Mouse (Mus musculus) left cerebral cortex, postnatal 10 days (tissue): ENCODE data around the gene Arl15. TPM values are rescaled to one million over a fixed set of nuclear protein-coding genes. Genes with fewer than 3 reads are reported as not detected.
A peak's percentile ranks its signal among the peaks of the same experiment; 100 is the strongest.

Source experiments
- DNase-seq, 2 experiments: peaks; one replicate each; pipeline ENCODE4 v3.0.0; 2021 to 2022; ENCODE audit warnings: low spot score in 2 of 2, mixed read lengths in 1 of 2; ENCODE audit errors: extremely low spot score in 1 of 2
- intact Hi-C: fragments of 180-260 bp; cut with DNase I; formaldehyde crosslinking; loops from one replicate; pipeline ENCODE4 v1.15.1; 2025
- total RNA-seq, 2 experiments: library from RNA; stranded (reverse); gene quantifications; 2 replicates each; pipeline ENCODE4 v1.2.3; 2021

Gene Arl15
- total RNA-seq, 2 experiments from 2014 or later: 53.8 to 59.3 TPM

DNA sequence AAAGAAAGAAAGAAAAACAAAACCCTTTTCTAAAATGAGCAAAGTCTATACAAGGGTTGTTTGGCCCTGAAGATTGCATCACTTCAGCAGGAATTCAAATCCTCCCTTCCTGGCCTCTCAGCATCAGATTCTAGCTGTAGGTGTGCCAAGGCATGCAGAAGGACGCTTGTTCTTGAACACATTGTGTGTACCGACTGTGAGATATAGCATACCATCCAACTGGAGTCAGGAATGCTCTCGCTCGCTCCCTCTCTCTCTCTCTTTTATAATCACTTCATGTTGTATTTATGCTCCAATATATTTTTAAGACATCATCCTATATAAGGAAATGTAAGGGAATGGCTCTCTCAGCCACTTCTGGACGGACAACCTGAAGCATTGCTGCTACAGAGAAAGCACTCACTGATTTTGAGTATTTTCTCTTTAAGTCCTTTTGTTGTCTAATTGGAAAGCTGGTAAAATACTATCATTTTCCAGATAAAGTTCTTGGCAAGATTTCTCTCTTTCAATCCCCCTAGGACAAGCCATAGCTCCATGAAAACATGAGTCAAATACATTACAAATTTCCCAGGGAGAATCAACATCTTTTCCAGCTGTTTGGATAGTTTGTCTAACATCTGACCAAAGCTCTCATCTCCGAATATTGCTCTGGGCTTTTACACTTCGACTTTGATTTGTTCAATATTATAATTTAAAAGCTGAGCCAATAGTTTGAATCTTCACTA is 300.0 kb downstream of the Arl15 start:
- DNase-seq: no peak
- intact Hi-C loops: no loop called here

DNA sequence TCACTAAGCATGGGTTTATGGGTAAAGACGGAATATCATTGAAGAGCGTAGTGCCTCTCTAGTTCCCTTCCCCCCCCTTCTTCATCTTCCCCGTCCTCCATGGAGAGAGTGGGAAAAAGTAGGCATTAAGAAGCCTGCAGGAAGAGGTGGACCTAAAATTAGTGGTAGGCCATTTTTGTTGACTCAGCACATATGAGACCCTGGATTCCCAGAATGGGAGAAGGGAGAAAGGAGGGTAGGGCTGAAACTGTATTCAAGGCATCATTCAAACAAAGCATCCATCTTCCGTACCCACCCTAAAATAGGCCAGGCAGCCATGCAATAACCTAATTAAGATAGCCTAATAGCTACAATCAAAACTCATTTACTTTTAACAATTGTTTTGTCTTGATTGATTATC is 301.1 kb downstream of the Arl15 start:
- intact Hi-C loops: no loop called here
- DNase-seq: no peak

DNA sequence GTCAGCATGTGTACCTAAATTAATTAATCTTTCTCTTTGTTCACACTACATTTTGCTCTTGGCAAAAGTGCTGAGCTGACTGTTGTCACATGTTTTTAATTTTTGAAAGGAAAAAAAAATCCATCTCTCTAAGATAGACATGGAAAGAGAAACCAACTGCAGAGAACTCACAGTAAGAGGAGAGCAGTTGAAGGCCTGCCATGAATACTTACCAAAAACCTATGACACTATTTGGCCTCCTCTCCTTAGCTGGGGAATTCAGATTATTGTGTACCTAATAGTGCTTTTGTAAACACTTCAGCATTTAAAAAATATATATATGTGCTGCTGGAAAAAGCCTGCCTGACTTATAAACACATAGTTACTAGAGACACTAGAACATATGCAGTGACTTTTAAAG is 302.1 kb downstream of the Arl15 start:
- DNase-seq: no peak
- intact Hi-C loops: no loop called here

DNA sequence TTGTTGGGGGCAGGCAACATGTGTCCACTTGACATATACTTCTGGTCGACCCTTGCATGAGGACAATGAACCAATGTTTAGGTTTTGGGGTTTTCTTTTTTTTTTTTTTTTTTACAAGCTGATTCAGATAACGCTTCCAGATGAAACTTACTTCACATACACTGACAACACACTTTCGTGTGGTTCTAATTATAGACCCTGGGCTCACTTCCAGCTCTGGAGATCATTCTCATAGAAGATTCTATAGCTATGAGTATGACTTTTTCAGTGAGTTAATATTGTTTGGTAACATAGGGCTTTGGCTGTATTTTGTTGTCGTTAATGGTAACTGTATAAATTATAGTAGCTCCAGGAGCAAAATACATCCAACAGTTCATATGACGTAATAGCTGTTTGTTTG is 306.9 kb downstream of the Arl15 start:
- DNase-seq: no peak

DNA sequence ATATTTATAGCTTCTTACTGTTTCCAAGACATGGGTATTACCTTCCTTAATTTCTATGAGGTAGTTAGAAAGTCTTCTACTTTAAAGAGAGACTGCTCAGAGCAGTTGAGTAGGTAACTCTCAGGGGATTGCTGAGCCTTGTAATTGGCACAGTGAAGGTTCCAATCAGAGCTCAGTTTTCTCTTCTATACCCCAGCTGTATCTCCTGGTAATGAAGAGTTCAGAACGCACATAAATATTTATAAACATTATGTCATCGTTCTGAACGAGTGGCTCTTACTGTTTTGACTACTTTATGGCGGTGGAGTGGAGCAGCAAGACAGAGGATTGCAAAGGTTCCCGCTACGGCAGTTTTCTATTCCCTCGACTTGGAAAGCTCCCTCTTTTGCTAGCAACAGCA is 311.8 kb downstream of the Arl15 start:
- DNase-seq: no peak
- intact Hi-C loops: no loop called here

More for the DNA sequence above, 306.9 kb downstream of the Arl15 start:
- intact Hi-C loops: no loop called here

DNA sequence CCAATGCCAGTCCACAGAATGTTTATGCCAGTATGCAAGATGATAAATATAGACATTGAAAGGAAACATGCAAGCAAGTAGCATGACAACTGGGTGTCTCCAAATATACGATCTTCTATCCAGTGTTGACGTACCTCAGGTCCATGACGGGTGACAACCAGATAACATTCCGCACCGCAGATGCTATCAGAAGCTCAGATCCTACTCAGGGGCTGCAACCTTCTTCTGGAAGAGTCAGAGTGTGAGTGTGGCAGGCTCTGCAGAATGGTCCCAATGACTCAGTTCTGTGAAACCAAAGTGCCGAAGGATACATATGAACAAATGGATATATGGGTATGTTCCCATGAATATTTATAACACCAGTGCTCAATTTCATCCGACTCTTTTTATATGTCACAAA is 313.2 kb downstream of the Arl15 start:
- DNase-seq: no peak
- intact Hi-C loops: no loop called here

DNA sequence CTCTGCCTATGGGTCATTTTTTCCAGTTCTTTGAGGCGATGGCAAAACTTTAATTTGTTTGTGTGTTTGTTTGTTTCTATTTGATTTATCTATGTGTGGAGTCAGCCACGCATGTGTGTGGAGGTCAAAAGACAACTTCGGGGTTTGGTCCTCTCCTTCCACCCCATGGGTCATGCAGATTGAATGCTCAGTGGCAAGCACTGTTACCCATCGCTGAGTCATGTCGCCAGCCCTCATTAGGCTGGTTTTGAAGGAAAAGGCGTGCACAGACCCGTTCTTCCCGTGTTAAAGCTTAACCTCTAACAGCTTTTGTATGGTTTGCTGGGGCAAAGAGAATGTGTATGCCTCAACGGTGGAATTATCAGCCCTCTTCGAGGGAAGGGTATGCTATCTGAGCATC is 315.1 kb downstream of the Arl15 start:
- intact Hi-C loops: no loop called here
- no peak for DNase-seq

DNA sequence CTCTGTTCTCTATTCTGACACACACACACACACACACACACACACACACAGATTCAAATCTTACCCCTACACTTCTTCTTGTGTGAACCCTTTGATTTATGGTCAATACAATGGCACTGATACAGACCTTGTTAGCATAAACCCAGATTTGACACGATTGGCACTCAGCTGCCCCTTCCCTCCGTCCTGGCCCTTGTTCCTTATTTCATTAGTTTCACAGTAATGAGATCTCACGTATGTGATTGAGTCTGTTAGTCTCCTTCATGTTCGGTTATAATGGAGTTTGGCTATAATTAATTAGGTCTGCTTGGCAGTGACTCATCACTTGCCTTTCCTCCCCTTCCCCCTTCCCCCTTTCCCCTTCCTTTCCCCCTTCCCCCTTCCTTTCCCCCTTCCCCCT is 315.5 kb downstream of the Arl15 start:
- intact Hi-C loops: no loop called here
- no peak for DNase-seq

DNA sequence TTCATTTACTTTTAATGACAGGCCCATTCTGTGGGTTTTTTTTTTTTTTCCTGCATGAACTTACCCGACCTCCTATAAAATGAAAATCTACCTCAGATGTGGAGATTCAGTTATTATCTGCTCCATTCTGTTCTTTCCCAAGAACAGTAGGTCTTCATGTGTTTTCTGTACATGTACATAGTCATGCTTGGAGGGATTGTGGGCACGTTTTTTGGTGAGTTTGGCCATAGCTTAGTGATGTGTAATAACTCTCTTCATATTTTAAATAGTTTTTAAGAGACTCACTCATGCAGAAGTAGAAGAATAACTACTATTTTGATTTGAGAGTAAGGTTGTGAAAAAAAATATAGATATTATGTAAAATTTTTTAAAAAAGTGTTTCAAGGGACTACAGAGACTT is 319.2 kb downstream of the Arl15 start:
- intact Hi-C loops: no loop called here
- no peak for DNase-seq

DNA sequence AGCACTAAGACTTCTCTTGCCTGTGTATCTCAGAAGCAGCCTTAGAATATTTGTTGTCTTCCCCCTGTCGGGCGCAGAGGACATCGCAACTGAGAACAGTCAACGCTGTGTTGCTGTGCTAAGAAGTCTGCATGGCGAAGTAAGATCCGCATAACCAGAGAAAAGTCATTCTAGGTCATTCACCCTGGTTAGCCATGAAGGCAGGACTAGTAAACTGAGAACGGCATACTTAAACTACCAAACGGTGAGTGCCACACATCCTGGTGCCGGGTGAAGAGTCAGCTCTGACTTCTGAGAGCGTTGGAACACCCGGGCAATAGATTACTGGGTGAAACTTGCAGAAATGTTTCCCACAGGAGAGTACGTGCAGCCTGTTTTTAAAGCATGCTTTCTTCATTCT is 320.3 kb downstream of the Arl15 start:
- no peak for DNase-seq
- intact Hi-C loops: no loop called here

DNA sequence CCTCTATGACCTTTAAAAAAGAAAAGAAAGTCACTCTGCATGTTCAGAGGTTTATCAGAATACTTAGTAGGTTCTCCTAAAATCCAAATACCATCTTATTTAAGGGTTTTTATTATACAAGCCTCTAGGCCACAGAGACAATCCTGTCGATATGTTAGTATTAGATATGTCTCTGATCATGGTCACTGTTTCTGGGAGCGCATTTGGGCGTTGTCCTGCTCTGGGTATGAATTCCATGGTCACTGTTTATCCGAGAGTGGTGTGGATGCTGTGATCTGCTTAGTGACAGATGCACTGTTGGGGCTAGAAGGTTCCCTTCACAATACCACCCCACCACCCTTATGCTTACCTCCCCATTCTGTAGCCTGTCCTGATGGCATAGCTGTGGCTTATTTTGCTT is 320.8 kb downstream of the Arl15 start:
- intact Hi-C loops: no loop called here
- no peak for DNase-seq

DNA sequence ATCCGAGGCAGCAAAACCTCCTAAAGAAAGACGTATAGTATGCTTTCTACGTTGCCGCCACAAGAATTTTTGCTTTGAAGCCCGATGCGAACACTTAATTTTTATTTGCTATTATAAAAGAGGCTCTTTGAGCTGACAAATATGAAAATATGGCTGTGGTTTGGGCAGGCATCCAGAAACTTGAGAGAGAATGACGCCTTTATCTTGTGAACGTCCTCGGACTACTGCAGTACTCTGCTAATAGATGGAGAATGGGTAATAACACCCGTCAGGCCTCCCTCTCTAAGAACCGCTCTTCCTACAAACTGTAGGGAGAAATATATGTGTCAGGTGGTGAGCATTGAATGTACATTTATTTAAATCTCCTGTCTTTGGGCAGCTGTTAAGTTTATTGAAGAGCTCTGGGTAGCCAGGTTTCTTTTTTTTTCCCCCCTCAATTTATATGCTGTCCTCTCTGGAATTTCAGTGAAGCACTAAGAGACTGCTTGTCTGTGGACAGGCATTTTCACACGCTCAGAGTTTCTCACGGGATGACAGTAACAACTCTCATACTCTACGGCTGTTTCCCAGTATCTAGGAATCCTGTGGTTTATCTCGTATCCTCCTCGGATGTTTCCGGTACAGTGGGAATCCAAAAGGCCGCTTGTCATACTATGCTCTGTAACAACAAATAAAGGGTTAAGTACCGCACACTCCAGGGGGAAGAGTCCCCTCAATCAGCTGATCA is 324.0 kb downstream of the Arl15 start:
- DNase-seq: no peak
- intact Hi-C loops: no loop called here

DNA sequence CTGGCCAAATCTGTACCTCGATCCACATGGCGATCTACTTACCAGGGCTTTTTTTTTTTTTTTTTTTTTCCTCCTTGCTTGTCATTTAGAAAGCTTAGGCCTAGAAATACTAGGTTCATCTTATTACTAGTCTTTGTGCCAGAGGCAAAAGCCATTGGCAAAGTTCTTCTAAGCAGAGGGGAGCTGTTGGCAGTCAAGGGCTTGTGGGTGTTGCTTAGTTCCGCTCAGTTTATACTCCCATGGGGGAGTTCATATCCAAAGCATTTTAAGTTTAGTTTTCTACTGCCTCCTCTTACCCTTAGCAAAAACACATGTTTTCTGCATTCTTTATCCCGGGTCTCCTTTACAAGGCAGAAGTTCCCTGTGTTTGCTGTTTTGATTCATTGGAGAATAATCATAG is 325.5 kb downstream of the Arl15 start:
- intact Hi-C loops: no loop called here
- no peak for DNase-seq

DNA sequence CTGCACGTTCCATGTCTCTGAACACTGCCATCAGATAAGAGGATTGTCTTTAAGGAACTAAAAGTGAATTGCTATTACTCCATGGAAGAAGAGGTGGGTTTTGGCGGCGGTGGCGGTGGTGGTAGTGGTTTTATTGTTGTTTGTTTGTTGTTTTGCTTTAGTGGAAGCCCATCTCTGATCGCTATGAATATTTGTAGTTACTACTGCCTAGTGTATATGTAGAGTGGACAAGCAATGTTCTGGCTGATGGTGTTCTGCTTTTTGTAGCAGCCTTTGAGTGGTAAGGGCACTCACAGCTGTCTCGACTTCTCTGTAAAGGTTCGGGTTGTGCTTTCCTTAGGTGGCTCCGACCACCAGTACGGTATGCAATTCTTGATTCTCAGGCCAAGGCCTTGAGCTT is 327.3 kb downstream of the Arl15 start:
- intact Hi-C loops: no loop called here
- no peak for DNase-seq

DNA sequence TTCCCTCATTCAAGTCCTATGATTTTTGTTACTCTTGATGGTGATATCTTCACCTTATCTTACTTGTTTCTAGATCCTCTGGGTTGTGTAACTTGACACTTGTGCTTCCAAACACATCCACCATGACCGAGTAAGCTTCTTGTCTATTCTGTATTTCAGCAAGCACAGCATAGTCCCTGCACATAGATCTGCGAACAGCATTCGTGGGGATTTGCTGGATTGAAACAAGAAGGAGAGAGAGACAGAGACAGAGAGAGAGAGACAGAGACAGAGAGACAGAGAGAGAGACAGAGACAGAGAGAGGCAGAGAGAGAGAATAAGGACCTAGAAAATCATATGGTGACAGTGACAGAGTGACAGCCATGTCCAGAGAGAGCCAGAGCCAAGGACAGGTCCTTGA is 329.1 kb downstream of the Arl15 start:
- no peak for DNase-seq
- intact Hi-C loops: no loop called here

DNA sequence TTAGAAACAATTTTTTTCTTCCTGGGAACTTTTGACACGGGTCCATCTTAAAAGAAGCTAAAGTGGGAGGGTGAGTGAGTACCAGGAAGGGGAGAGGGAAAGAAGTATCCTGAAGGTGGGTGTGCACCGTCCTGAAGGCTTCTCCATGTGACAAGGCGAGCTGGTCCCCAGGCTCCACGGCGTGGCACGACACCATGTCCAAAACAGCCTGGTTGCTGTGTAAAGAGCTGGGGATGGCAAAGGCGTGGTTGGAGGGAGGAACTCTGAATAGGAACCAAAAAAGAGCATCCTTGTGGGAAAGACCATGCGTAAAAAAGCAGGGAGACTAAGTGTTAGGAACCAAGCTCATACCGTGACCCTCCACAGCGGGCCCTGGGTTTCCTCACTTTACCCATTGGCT is 330.1 kb downstream of the Arl15 start:
- intact Hi-C loops: no loop called here
- no peak for DNase-seq

DNA sequence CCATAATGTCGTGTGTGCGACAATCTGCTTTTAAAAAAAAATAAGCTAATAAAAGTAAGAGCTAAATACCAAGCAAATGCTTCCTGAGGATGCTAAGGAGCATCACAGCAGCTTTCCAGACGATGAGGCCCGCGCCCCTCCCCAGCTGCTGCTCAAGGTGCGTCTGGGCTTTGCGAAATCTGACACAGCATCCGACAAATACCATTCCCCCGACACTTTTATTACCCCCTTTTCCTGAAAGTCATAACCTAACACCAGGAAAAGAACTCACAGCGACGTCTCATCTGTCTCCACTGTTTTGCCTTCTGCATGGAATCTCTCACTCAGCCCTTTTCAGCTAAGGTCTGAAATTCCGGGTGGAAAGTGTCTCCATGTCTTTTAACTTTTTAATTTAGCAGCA is 330.7 kb downstream of the Arl15 start:
- no peak for DNase-seq
- intact Hi-C loops: no loop called here

DNA sequence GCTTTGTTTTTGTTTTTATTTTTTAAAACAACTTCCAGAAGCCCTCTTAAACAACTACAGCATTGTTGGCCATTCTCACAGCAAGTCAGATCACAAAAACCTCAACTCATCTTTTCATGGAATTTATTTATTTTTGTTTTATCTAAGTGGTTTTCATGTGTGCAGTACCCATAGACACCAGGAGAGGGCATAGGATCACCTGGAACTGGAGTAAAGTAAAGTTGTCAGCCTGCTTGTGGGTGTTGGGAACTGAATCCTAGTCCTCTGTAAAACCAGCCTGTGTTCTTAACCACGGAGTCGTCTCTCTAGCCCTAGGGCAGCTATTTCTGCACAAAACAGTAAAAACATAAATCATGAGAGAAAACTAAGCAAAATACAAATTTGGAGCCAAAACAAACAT is 334.1 kb downstream of the Arl15 start:
- intact Hi-C loops: no loop called here
- DNase-seq: no peak

DNA sequence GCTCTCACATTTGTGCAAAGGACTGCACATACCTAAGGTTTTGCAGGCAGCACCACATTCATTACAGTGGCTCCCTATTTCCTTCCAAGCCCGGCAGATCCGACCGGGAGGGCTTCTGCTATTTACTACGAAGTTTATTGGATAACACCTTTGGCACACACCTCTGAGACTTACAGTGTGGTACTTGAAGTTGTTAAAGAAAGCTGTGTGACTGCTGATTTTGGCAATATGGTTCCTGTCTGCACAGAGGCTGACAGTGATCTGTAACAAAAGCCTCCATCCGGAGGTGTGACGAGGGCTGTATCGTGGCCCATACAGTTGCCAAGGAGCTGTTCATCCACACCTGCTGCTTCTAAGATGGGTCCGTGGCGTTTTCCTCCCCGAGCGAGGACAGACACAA is 335.7 kb downstream of the Arl15 start:
- intact Hi-C loops: no loop called here
- DNase-seq: no peak

DNA sequence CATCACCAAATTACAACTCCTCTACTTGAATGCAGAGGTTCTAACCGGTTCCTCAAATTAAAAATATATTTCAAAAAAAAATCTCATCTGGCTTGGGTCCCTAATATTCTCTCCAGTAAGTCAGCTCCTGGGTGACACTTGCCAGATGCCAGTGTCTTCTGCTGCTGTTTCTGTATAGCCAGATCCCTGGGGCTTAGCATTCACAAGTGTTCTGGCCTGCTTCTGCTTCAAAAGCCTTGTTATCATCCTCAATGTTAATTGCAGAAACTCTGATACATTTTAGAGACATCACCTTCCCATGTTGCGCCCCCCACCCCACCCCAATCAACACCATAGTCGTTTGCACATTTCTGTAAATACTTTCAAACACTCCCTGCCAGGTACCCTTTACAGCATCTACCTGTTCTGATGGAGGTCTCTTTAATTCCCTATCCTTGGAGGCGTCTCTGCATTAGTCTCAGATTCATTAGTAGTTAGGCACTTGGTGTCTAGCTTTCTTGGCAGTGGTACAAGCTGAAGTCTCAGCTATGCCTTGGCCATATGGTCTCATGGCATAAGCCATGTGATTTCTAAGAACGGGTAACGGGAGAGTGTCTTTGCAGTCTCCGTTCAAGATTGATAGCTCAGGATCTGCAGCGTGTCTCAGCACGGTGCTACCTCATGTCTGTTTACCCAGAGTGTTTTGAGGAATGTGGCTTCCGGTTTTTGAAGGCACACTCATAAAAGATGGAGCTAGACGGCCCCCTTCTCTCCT is 336.4 kb downstream of the Arl15 start:
- DNase-seq: peak in 1 of 2 experiments; percentile 38
- intact Hi-C loops: no loop called here
